Mouse (Mus musculus) CH12.LX (cell line): Measurements from ENCODE around the gene Klk15.

Experiments
- CTCF ChIP-seq, 2 experiments: IDR thresholded peaks in 1 of 2; conservative IDR thresholded peaks in 1 of 2; 2 replicates each; pipeline ENCODE4 v1.5.1; 2011 to 2012; ENCODE audit warnings: low read depth in 2 of 2, low read length in 2 of 2, improper control_type of control experiment in 1 of 2, inconsistent platforms in 1 of 2, mild to moderate bottlenecking in 1 of 2, moderate library complexity in 1 of 2
- JUN ChIP-seq: IDR thresholded peaks from 2 replicates; pipeline ENCODE4 v1.6.1; 2011; ENCODE audit warnings: low read depth, mild to moderate bottlenecking, low read length, improper control_type of control experiment, moderate library complexity; ENCODE audit not compliant: insufficient read depth
- MAX ChIP-seq: IDR thresholded peaks from 2 replicates; pipeline ENCODE4 v1.6.1; 2011; ENCODE audit warnings: low read length, improper control_type of control experiment
- POLR2A ChIP-seq: IDR thresholded peaks from 2 replicates; pipeline ENCODE4 v1.6.1; 2011; ENCODE audit warnings: low read depth, mild to moderate bottlenecking, improper control_type of control experiment, low read length

- TF ChIP-seq POLR2A, result no peak
- TF ChIP-seq MAX, result no peak
- TF ChIP-seq JUN, result no peak
- no peak for TF ChIP-seq CTCF (conservative IDR thresholded peaks at IDR 0.05 in 1 of 2, IDR thresholded peaks at IDR 0.05 in 1 of 2; ENCODE audit: low read depth in 2 of 2, low read length in 2 of 2)
These were observed 1.2 kb upstream of the Klk15 start for GRCm38 (mm10) chr7:43932337-43932736.
